Mouse (Mus musculus): ENCODE data around the gene March4. TPM values are rescaled to one million over a fixed set of nuclear protein-coding genes. Genes with fewer than 3 reads are reported as not detected.

Gene March4
- polyA plus RNA-seq (2012; rRNA removed), result 0.33 and 0.43 TPM in 2 replicates

- H3K4me3 ChIP-seq (ENCODE audit: control insufficient read depth, low read depth, low read length), result peak within 1 kb of the TSS; percentile 22
- no peaks in the 10 kb centered on the region for H3K36me3 ChIP-seq (ENCODE audit: control insufficient read depth, insufficient read depth, low read length)
- H3K27me3 ChIP-seq (ENCODE audit: control insufficient read depth, insufficient read depth, low read length), result peaks cover 2% of the 10 kb centered on the region; the same call in 1 of the 2 replicates
- peaks cover 11% of the 10 kb centered on the region for H3K4me1 ChIP-seq (ENCODE audit: control insufficient read depth, insufficient read depth, low read length)
- no peak within 1 kb of the TSS for H3K27ac ChIP-seq (ENCODE audit: control insufficient read depth, insufficient read depth, low read depth, low read length)
- TF ChIP-seq POLR2A (IDR thresholded peaks at IDR 0.05; ENCODE audit: control insufficient read depth, low read depth, low read length) (no peak), CTCF (IDR thresholded peaks at IDR 0.05; ENCODE audit: control insufficient read depth, insufficient read depth, insufficient replicate concordance, low read depth, low read length) (no peak)
These were observed at the start of gene March4 for GRCm38 (mm10) chr1:72536611-72537351. Gene March4, minus strand, starts transcription at chr1:72536930.

- H3K4me1 ChIP-seq (ENCODE audit: control insufficient read depth, insufficient read depth, low read length), result peaks cover 3% of the 10 kb centered on the region
- H3K27ac ChIP-seq (ENCODE audit: control insufficient read depth, insufficient read depth, low read depth, low read length), result no peak overlapping the region
- no peak overlapping the region for H3K4me3 ChIP-seq (ENCODE audit: control insufficient read depth, low read depth, low read length)
- peaks cover 1% of the 10 kb centered on the region for H3K36me3 ChIP-seq (ENCODE audit: control insufficient read depth, insufficient read depth, low read length)
- TF ChIP-seq CTCF (IDR thresholded peaks at IDR 0.05; ENCODE audit: control insufficient read depth, insufficient read depth, insufficient replicate concordance, low read depth, low read length) (no peak), POLR2A (IDR thresholded peaks at IDR 0.05; ENCODE audit: control insufficient read depth, low read depth, low read length) (no peak)
- H3K27me3 ChIP-seq (ENCODE audit: control insufficient read depth, insufficient read depth, low read length), result no peaks in the 10 kb centered on the region
These were observed 49.5 kb upstream of the March4 start for GRCm38 (mm10) chr1:72585971-72586875.

- Histone ChIP-seq H3K4me3 (ENCODE audit: control insufficient read depth, low read depth, low read length) (no peak overlapping the region; the same call in 1 of the 2 replicates), H3K36me3 (ENCODE audit: control insufficient read depth, insufficient read depth, low read length) (peaks cover 1% of the 10 kb centered on the region), H3K27ac (ENCODE audit: control insufficient read depth, insufficient read depth, low read depth, low read length) (no peak overlapping the region; the same call in 1 of the 2 replicates), H3K4me1 (ENCODE audit: control insufficient read depth, insufficient read depth, low read length) (peaks cover 3% of the 10 kb centered on the region), H3K27me3 (ENCODE audit: control insufficient read depth, insufficient read depth, low read length) (no peaks in the 10 kb centered on the region)
- TF ChIP-seq CTCF (IDR thresholded peaks at IDR 0.05; ENCODE audit: control insufficient read depth, insufficient read depth, insufficient replicate concordance, low read depth, low read length) (no peak), POLR2A (IDR thresholded peaks at IDR 0.05; ENCODE audit: control insufficient read depth, low read depth, low read length) (no peak)
These were observed 47.2 kb upstream of the March4 start for GRCm38 (mm10) chr1:72583906-72584305.

GRCm38 (mm10) chr1:72582947-72583731 lies 46.4 kb upstream of the March4 start, which contains the start of gene Smarcal1:
Gene Smarcal1, plus strand, starts transcription at chr1:72583251.
- no peaks in the 10 kb centered on the region; the same call in 1 of the 2 replicates for H3K36me3 ChIP-seq (ENCODE audit: control insufficient read depth, insufficient read depth, low read length)
- H3K27me3 ChIP-seq (ENCODE audit: control insufficient read depth, insufficient read depth, low read length), result no peaks in the 10 kb centered on the region
- H3K4me3 ChIP-seq (ENCODE audit: control insufficient read depth, low read depth, low read length), result peak within 1 kb of the TSS; percentile 99
- H3K27ac ChIP-seq (ENCODE audit: control insufficient read depth, insufficient read depth, low read depth, low read length), result peak within 1 kb of the TSS; percentile 98
- H3K4me1 ChIP-seq (ENCODE audit: control insufficient read depth, insufficient read depth, low read length), result peaks cover 7% of the 10 kb centered on the region
- TF ChIP-seq CTCF (IDR thresholded peaks at IDR 0.05; ENCODE audit: control insufficient read depth, insufficient read depth, insufficient replicate concordance, low read depth, low read length) (no peak), POLR2A (IDR thresholded peaks at IDR 0.05; ENCODE audit: control insufficient read depth, low read depth, low read length) (peak; percentile 47)

GRCm38 (mm10) chr1:72578806-72579205 lies 42.1 kb upstream of the March4 start:
- no peak for TF ChIP-seq CTCF (IDR thresholded peaks at IDR 0.05; ENCODE audit: control insufficient read depth, insufficient read depth, insufficient replicate concordance, low read depth, low read length)
- H3K4me1 ChIP-seq (ENCODE audit: control insufficient read depth, insufficient read depth, low read length), result peaks cover 14% of the 10 kb centered on the region
- H3K27me3 ChIP-seq (ENCODE audit: control insufficient read depth, insufficient read depth, low read length), result no peaks in the 10 kb centered on the region
- H3K27ac ChIP-seq (ENCODE audit: control insufficient read depth, insufficient read depth, low read depth, low read length), result no peak overlapping the region
- H3K36me3 ChIP-seq (ENCODE audit: control insufficient read depth, insufficient read depth, low read length), result no peaks in the 10 kb centered on the region
- H3K4me3 ChIP-seq (ENCODE audit: control insufficient read depth, low read depth, low read length), result peak overlapping the region; percentile 83

GRCm38 (mm10) chr1:72578351-72578750 lies 41.6 kb upstream of the March4 start:
- peaks cover 11% of the 10 kb centered on the region for H3K4me1 ChIP-seq (ENCODE audit: control insufficient read depth, insufficient read depth, low read length)
- peak overlapping the region; percentile 83 for H3K4me3 ChIP-seq (ENCODE audit: control insufficient read depth, low read depth, low read length)
- H3K27ac ChIP-seq (ENCODE audit: control insufficient read depth, insufficient read depth, low read depth, low read length), result no peak overlapping the region
- H3K27me3 ChIP-seq (ENCODE audit: control insufficient read depth, insufficient read depth, low read length), result no peaks in the 10 kb centered on the region
- TF ChIP-seq CTCF (IDR thresholded peaks at IDR 0.05; ENCODE audit: control insufficient read depth, insufficient read depth, insufficient replicate concordance, low read depth, low read length) (no peak), POLR2A (IDR thresholded peaks at IDR 0.05; ENCODE audit: control insufficient read depth, low read depth, low read length) (no peak)
- no peaks in the 10 kb centered on the region for H3K36me3 ChIP-seq (ENCODE audit: control insufficient read depth, insufficient read depth, low read length)

All from testis, adult 2 months (tissue).